Mouse (Mus musculus) heart, adult 2 months (tissue): ENCODE measurements around the gene Zfp952. TPM values are rescaled to one million over a fixed set of nuclear protein-coding genes. Genes with fewer than 3 reads are reported as not detected.

ENCODE experiments used
- DNase-seq, 2 experiments: peaks; one replicate each; pipeline ENCODE4 v3.0.0; 2021
- H3K27ac ChIP-seq: fragments of 200-600 bp; 2 replicates; pipeline ENCODE4 v1.8.1; 2022
- H3K27me3 ChIP-seq: fragments of 200-500 bp; 2 replicates; pipeline ENCODE4 v1.6.1; 2012; ENCODE audit warnings: mild to moderate bottlenecking, low read length, inconsistent platforms, mixed read lengths; ENCODE audit not compliant: control insufficient read depth, insufficient read depth
- H3K36me3 ChIP-seq: fragments of 200-500 bp; 2 replicates; pipeline ENCODE4 v1.6.1; 2012; ENCODE audit warnings: low read length, inconsistent platforms; ENCODE audit not compliant: control insufficient read depth, insufficient read depth
- H3K4me1 ChIP-seq: fragments of 200-500 bp; 2 replicates; pipeline ENCODE4 v1.6.1; 2011; ENCODE audit warnings: low read length; ENCODE audit not compliant: control insufficient read depth, insufficient read depth
- H3K4me3 ChIP-seq: fragments of 200-600 bp; 2 replicates; pipeline ENCODE4 v1.8.1; 2022
- H3K79me2 ChIP-seq: fragments of 200-500 bp; replicated peaks from 2 replicates; pipeline ENCODE4 v1.6.1; 2012; ENCODE audit warnings: mild to moderate bottlenecking, inconsistent platforms, low read length, moderate library complexity, mixed read lengths; ENCODE audit not compliant: control insufficient read depth, insufficient read depth
- H3K9ac ChIP-seq: fragments of 200-500 bp; 2 replicates; pipeline ENCODE4 v1.6.1; 2012; ENCODE audit warnings: low read depth, mild to moderate bottlenecking, control low read depth, inconsistent platforms, low read length, mixed read lengths
- CTCF ChIP-seq: fragments of 200-600 bp; IDR thresholded peaks from 2 replicates; pipeline ENCODE4 v1.8.1; 2022; ENCODE audit warnings: antibody characterized with exemption, mild to moderate bottlenecking, moderate library complexity
- EP300 ChIP-seq: fragments of 200-500 bp; IDR thresholded peaks from 2 replicates; pipeline ENCODE4 v1.6.1; 2011; ENCODE audit warnings: low read depth, low read length, control low read depth; ENCODE audit not compliant: insufficient read depth
- POLR2A ChIP-seq: fragments of 200-500 bp; IDR thresholded peaks from 2 replicates; pipeline ENCODE4 v1.6.1; 2011; ENCODE audit warnings: mild to moderate bottlenecking, low read depth, low read length, control low read depth; ENCODE audit not compliant: insufficient read depth
- WGBS: fragments of 180-500 bp; shearing (Covaris S2); methylation state at CpG from one replicate; pipeline ENCODE4 v1.1.7; 2018; 5-methylcytosine and 5-hydroxymethylcytosine counted together
- intact Hi-C: fragments of 180-260 bp; cut with DNase I; formaldehyde crosslinking; loops from one replicate; pipeline ENCODE4 v1.15.1; 2025
- long read RNA-seq: library from polyadenylated mRNA; stranded (forward); transcript quantifications from one replicate; pipeline ENCODE4 v2.0.0, GENCODE M21; 2021
- polyA plus RNA-seq: library from polyadenylated mRNA; depleted of rRNA; stranded (reverse); fragments of >200 nt; gene quantifications from 2 replicates; pipeline ENCODE4 v1.2.3, GENCODE M21; 2012; rRNA removed
- total RNA-seq, 2 experiments: library from RNA; stranded (reverse); gene quantifications; 2 replicates each; pipeline ENCODE4 v1.2.3; 2021

Zfp952 gene
- 1 to 10 TPM; 6.0 to 8.7 TPM for total RNA-seq
- polyA plus RNA-seq: 2.2 and 4.5 TPM in 2 replicates
- long read RNA-seq, partial matches to known transcripts: 0 of 5 reads
- long read RNA-seq, other reads (novel, unspliced or antisense): 1 of 5 reads

DNA sequence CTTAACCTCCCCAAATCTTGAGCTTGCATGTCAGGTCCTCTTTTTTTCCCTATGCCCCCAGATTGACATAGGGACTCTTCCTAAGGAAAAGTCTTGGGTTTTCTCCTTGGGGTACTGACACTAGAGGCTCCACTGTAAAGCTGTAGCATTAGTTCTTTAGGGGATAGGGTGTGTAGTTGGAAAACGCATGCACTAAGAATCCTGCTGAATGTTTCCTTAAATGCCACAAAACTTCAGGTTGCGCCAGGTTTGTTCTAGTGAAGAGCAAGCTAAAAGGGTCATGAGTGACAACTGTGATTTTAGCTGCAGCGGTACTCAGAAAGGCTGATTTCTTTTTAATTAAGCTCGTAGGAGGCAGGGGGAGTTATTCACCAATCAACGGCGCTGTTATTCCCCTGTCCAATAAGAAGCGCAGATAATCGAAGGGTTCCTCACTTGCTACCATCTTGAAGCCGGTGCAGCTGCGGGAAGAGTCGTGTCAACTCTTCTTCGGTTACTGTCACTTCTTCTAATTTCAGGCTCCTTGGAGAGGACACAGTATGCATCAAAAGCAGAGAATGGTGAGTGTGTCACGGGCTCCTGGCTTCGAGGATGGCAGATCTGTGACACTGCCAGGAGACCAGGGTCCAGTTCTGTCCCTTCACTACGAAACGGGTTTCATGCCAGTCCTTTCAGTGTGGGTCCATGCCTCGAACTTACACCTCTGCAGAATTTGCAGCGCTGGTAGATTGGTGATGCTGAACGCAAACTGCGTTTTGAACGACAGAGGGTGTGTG lies at the start of gene Zfp952:
Gene Zfp952, plus strand, starts transcription at position 431 of the 776 bp plus-strand sequence.
- Histone ChIP-seq H3K79me2 (peaks cover 3% of the 10 kb centered on the region), H3K4me3 (peak within 1 kb of the TSS; percentile 87), H3K36me3 (peaks cover 4% of the 10 kb centered on the region; the same call in 1 of the 2 replicates), H3K4me1 (peaks cover 2% of the 10 kb centered on the region; the same call in 1 of the 2 replicates), H3K9ac (peak within 1 kb of the TSS; percentile 79), H3K27me3 (no peaks in the 10 kb centered on the region), H3K27ac (peak within 1 kb of the TSS; percentile 82)
- WGBS: 2% methylated on average over 21 of the region's 21 CpGs
- peak; percentile 85 to 89 for DNase-seq
- intact Hi-C loops: loop anchor here (2.0 to 5.0 kb wide), 2 partner anchors 26 to 39 kb away; partner anchors contain the start of gene Zfp763
- TF ChIP-seq POLR2A (peak; percentile 88), CTCF (no peak), EP300 (no peak)

DNA sequence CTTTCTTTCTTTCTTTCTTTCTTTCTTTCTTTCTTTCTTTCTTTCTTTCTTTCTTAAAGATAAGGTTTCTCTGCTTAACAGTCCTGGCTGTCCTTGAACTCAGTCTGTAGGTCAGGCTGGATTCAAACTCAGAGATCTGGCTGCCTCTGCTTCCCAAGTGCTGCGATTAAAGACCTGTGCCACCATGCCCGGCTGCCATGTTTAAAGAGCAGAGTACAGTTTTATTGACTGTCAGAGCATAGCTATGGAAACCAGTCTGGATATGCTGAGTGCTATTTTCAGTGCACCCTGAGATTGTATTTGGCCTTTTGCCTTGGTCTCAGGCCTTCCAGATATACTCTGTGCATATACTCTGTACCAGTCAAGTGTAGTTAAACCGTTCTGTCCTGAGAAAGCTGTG lies 49.3 kb upstream of the Zfp952 start:
- Histone ChIP-seq H3K4me1 (peaks cover 10% of the 10 kb centered on the region), H3K4me3 (no peak overlapping the region), H3K36me3 (no peaks in the 10 kb centered on the region), H3K79me2 (no peaks in the 10 kb centered on the region), H3K27ac (no peak overlapping the region), H3K27me3 (no peaks in the 10 kb centered on the region), H3K9ac (no peak overlapping the region)
- TF ChIP-seq POLR2A (no peak), EP300 (no peak), CTCF (no peak)
- DNase-seq: no peak
- intact Hi-C loops: loop anchor here (10.0 kb wide), 1 partner anchor 409 kb away; the partner anchor contains the start of gene Cyp4f16
- WGBS: 79% methylated on average over 3 of the region's 3 CpGs

DNA sequence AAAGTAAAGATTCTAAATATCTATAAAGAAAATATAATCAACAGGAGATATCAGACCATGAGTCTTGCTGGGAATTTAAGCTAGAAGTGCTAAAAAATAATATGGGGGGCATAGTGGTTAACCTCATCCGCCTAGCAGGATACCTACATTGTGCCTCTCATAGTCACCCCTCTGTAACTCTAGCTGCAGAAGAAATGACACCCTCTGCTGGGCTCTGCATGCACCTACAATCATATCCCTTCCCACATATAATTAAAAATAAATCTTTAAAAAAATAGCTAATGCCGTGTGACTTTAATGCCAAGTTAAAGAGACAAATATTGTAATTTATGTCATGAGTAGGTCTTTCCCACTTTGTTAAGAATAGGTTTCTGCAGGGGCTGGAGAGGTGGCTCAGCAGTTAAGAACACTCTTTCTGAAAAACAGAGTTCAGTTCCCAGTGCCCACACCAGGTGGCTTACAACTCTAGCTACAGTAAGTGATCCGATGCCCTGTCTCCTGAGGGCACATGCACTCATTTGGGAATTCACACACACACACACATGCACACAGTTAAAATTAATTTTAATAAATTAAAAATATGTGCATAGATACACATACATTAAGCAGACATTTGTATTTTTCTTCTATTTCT lies 48.4 kb upstream of the Zfp952 start:
- H3K4me1 ChIP-seq: peaks cover 10% of the 10 kb centered on the region
- intact Hi-C loops: loop anchor here (5.0 to 10.0 kb wide), 3 partner anchors 157 to 410 kb away; partner anchors contain the start of genes Cyp4f16 and Zfp871
- no peaks in the 10 kb centered on the region for H3K27me3 ChIP-seq
- no peak overlapping the region for H3K4me3 ChIP-seq
- TF ChIP-seq CTCF (peak; percentile 47), POLR2A (no peak), EP300 (no peak)
- no peaks in the 10 kb centered on the region for H3K36me3 ChIP-seq
- H3K9ac ChIP-seq: no peak overlapping the region
- H3K27ac ChIP-seq: no peak overlapping the region
- 65% methylated on average over 3 of the region's 3 CpGs for WGBS
- DNase-seq: no peak
- no peaks in the 10 kb centered on the region for H3K79me2 ChIP-seq

GRCm38 (mm10) chr17:32946716-32947115 lies 46.2 kb upstream of the Zfp952 start:
- Histone ChIP-seq H3K9ac (peak overlapping the region; percentile 68), H3K4me3 (peak overlapping the region; percentile 75), H3K27ac (peak overlapping the region; percentile 90), H3K4me1 (peaks cover 11% of the 10 kb centered on the region), H3K27me3 (no peaks in the 10 kb centered on the region), H3K36me3 (no peaks in the 10 kb centered on the region), H3K79me2 (no peaks in the 10 kb centered on the region)
- WGBS: 22% methylated on average over 9 of the region's 9 CpGs
- TF ChIP-seq EP300: no peak
- TF ChIP-seq POLR2A: no peak
- no peak for TF ChIP-seq CTCF
- DNase-seq: peak in 1 of 2 experiments; percentile 48
- intact Hi-C loops: loop anchor here (2.0 to 10.0 kb wide), 5 partner anchors 22 to 412 kb away; partner anchors contain the start of genes Cyp4f16, Zfp870 and Zfp871

DNA sequence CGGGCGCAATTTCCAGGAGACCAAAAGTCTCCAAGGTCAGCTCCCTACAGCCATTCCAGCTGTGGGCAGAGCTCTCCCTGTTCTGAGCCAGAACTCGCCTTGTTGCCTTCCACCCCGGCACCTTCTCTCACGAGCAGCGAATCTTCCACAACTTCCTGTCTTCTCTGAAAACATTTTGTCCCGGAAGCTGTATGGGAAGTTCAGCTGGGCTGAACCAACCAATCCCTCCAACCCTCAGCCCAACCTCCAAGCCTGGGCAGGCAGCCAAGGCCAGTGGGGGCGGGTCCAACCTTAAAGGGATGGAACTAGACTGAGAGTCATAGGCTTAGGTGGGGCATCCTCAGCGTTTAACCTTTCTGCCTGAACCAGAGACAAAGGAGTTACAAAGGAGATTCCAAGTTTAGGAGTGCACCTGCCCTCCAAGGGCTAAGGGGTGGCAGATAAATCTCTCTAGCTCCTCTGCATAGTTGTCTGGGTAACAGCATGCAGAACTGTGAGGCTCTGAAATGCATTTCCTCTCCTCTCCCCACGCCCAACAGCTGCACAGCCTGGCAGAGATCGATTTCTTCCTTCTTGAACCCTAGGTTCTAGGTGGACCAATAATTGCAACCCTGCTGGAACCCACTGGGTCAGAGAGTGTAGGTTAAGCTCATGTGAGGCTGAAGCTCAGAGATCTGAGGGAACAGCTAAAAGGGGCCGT lies 45.6 kb upstream of the Zfp952 start, which contains the start of gene Cyp4f13:
Gene Cyp4f13, minus strand, starts transcription at position 188 of the 700 bp plus-strand sequence.
- intact Hi-C loops: loop anchor here (2.0 to 10.0 kb wide), 5 partner anchors 23 to 413 kb away; partner anchors contain the start of genes Cyp4f16, Zfp870 and Zfp871
- Histone ChIP-seq H3K4me1 (peaks cover 11% of the 10 kb centered on the region), H3K9ac (peak within 1 kb of the TSS; percentile 68), H3K4me3 (peak within 1 kb of the TSS; percentile 75), H3K27me3 (no peaks in the 10 kb centered on the region), H3K27ac (peak within 1 kb of the TSS; percentile 90), H3K36me3 (no peaks in the 10 kb centered on the region), H3K79me2 (no peaks in the 10 kb centered on the region)
- peak; percentile 98 to 100 for DNase-seq
- WGBS: 4% methylated on average over 12 of the region's 12 CpGs
- TF ChIP-seq EP300 (peak; percentile 97), CTCF (no peak), POLR2A (peak; percentile 98)
